In the genomic region with DNA sequence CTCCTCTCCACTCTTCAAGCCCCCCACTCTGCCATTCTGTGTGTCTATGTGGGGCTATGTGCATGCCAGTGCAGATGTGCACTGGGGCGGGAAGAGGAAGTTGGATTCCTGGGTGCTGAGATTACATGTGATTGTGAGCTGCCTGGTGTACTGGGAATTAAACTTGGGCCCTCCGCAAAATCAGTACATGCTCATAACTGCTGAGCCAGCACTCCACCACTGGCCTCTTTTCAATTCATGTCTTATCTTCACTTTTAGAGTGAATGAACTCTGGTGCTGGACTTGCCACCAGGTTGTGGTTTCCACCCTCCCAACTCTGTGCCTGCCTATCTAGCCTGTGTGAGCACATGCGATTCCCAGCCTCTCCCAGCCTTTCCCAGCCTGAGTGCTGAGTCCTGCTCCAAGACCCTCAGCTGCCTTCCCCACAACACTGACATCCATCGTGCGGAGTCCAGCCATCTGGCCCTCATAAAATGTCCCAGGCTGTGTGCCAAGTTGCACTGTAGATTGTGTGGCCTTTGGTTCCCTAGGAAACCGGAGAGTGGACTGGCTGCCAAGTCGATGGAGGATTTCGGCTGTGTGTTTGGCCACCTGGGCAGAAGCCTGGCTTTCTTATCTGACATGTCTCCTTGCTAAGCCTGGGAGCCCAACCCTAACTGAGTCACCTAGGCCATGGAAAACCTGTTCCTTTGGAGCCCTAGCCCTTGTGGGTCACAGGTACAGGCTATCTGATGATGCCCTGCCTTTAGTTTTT, we compare ENCODE assay signal across 9 mouse cellular contexts. TPM values are rescaled to one million over a fixed set of nuclear protein-coding genes. Genes with fewer than 3 reads are reported as not detected.
DNase-seq lines count a peak whose midpoint lies in the region; ATAC-seq and TF ChIP-seq lines count a peak whose summit lies in the region.
"Had no signal": no experiment of that assay in that cellular context is flagged by ENCODE, and none has a peak within 500 bp of the region (broad histone marks: within the 10 kb centered on the region; RNA-seq: fewer than 3 reads in every experiment).

No protein-coding gene starts in this region.

- no peaks in the 10 kb centered on the region for H3K36me3 ChIP-seq in liver, adult 2 months (ENCODE audit: control insufficient read depth, insufficient read depth, low read length)
- H3K36me3 ChIP-seq in liver, embryonic 12.5 days: no peaks in the 10 kb centered on the region
- H3K36me3 ChIP-seq in forebrain, embryonic 12.5 days (replicated peaks): no peaks in the 10 kb centered on the region
- H3K36me3 ChIP-seq in heart, embryonic 16.5 days (ENCODE audit: control insufficient read depth, insufficient read depth): no peaks in the 10 kb centered on the region

- WGBS in liver, adult 2 months: 16% methylated on average over 8 of the region's 8 CpGs
- 63% methylated on average over 8 of the region's 8 CpGs for WGBS in liver, embryonic 12.5 days (ENCODE audit: insufficient replicate concordance)
- WGBS in forebrain, embryonic 12.5 days: 68% methylated on average over 8 of the region's 8 CpGs
- WGBS in heart, embryonic 16.5 days: 18% methylated on average over 8 of the region's 8 CpGs

- H3K4me1 ChIP-seq in liver, adult 2 months (ENCODE audit: control insufficient read depth, insufficient read depth, low read length): peaks cover 16% of the 10 kb centered on the region
- no peaks in the 10 kb centered on the region for H3K4me1 ChIP-seq in liver, embryonic 12.5 days
- H3K4me1 ChIP-seq in forebrain, embryonic 12.5 days: peaks cover 17% of the 10 kb centered on the region
- H3K4me1 ChIP-seq in heart, embryonic 16.5 days (ENCODE audit: control insufficient read depth, insufficient read depth, low read length): peaks cover 19% of the 10 kb centered on the region

- peak; percentile 78 for DNase-seq in liver, adult 2 months (ENCODE audit: extremely low read depth, low read depth, low spot score)
- peak; percentile 92 for DNase-seq in kidney, postnatal 10 days
- DNase-seq in lung, adult 18-20 months: peak; percentile 74 to 84
- peak; percentile 56 for DNase-seq in ovary, postnatal 10 days (ENCODE audit: low spot score)
- no peak for DNase-seq in thymus, postnatal 14 days

- no peaks in the 10 kb centered on the region for H3K9me3 ChIP-seq in liver, embryonic 12.5 days (replicated peaks)
- no peaks in the 10 kb centered on the region for H3K9me3 ChIP-seq in forebrain, embryonic 12.5 days
- no peaks in the 10 kb centered on the region for H3K9me3 ChIP-seq in heart, embryonic 16.5 days (replicated peaks; ENCODE audit: control insufficient read depth, low read length)

- no peak overlapping the region for H3K9ac ChIP-seq in liver, adult 2 months (ENCODE audit: low read depth, low read length)
- no peak overlapping the region for H3K9ac ChIP-seq in liver, embryonic 12.5 days
- H3K9ac ChIP-seq in forebrain, embryonic 12.5 days: no peak overlapping the region
- no peak overlapping the region for H3K9ac ChIP-seq in heart, embryonic 16.5 days (ENCODE audit: low read length)
- H3K9ac ChIP-seq: liver, embryonic 14.5 days had no signal

- H3K27ac ChIP-seq in liver, adult 2 months (replicated peaks; ENCODE audit: insufficient read depth, low read depth, low read length): no peak overlapping the region
- H3K27ac ChIP-seq in liver, embryonic 12.5 days: no peak overlapping the region
- H3K27ac ChIP-seq in forebrain, embryonic 12.5 days: peak overlapping the region; percentile 71
- H3K27ac ChIP-seq in heart, embryonic 16.5 days (ENCODE audit: low read length): peak overlapping the region; percentile 84
- H3K27ac ChIP-seq: liver, embryonic 14.5 days had no signal

- TF ChIP-seq CTCF in liver, adult 2 months (IDR thresholded peaks at IDR 0.05; ENCODE audit: low read depth, low read length): no peak

- TF ChIP-seq POLR2A in liver, adult 2 months (IDR thresholded peaks at IDR 0.05; ENCODE audit: extremely low read depth, insufficient read depth, low read length): no peak

- ATAC-seq in liver, embryonic 12.5 days: no peak
- ATAC-seq in forebrain, embryonic 12.5 days (ENCODE audit: low FRiP score): peak; percentile 88
- peak; percentile 92 for ATAC-seq in heart, embryonic 16.5 days (replicated peaks; ENCODE audit: extremely low read depth, insufficient read depth, low FRiP score)

- H3K4me3 ChIP-seq in liver, adult 2 months (ENCODE audit: insufficient read depth, low read depth, low read length): no peak overlapping the region
- H3K4me3 ChIP-seq in liver, embryonic 12.5 days: no peak overlapping the region
- H3K4me3 ChIP-seq in forebrain, embryonic 12.5 days (replicated peaks): no peak overlapping the region
- no peak overlapping the region for H3K4me3 ChIP-seq in heart, embryonic 16.5 days (ENCODE audit: low read length)

- no peaks in the 10 kb centered on the region for H3K27me3 ChIP-seq in liver, adult 2 months (ENCODE audit: control insufficient read depth, insufficient read depth, low read length)
- H3K27me3 ChIP-seq in liver, embryonic 12.5 days (replicated peaks): peaks cover 37% of the 10 kb centered on the region
- no peaks in the 10 kb centered on the region for H3K27me3 ChIP-seq in forebrain, embryonic 12.5 days
- no peaks in the 10 kb centered on the region for H3K27me3 ChIP-seq in heart, embryonic 16.5 days (ENCODE audit: control insufficient read depth, insufficient read depth, low read length)

- no peaks in the 10 kb centered on the region for H3K79me2 ChIP-seq in liver, adult 2 months (ENCODE audit: control insufficient read depth, insufficient read depth, low read length)

- no peak overlapping the region for H3K4me2 ChIP-seq in liver, embryonic 12.5 days
- H3K4me2 ChIP-seq in forebrain, embryonic 12.5 days: peak overlapping the region; percentile 10; the same call in 1 of the 2 replicates
- H3K4me2 ChIP-seq in heart, embryonic 16.5 days (ENCODE audit: low read depth, low read length): peak overlapping the region; percentile 33; the same call in 1 of the 2 replicates

RNA-seq across cellular contexts. Expression of a gene that starts 36.3 kb away (rescaled TPM):
- total RNA-seq in liver, adult 2 months (2014; rRNA removed): 9.1 and 9.5 TPM in 2 replicates
- 1.1 and 1.4 TPM in 2 replicates for polyA plus RNA-seq in liver, adult 2 months (2012; rRNA removed)
- polyA plus RNA-seq in liver, embryonic 12.5 days (2016; fragmentation: Nextera tagmentation; extraction: Ambion mirVana): 13.8 and 15.6 TPM in 2 replicates
- polyA plus RNA-seq in forebrain, embryonic 12.5 days (2016; fragmentation: Nextera tagmentation; extraction: Ambion mirVana): 16.8 and 18.1 TPM in 2 replicates
- polyA plus RNA-seq in heart, embryonic 16.5 days (2015; fragmentation: Nextera tagmentation; extraction: Ambion mirVana): 4.3 and 5.1 TPM in 2 replicates

Comparison
In these comparisons a context has a peak if more than half of its experiments do, and no peak if none do; other contexts are left out.
1. H3K27ac ChIP-seq: peak in forebrain, embryonic 12.5 days (single experiment) and heart, embryonic 16.5 days (single experiment); none in liver, adult 2 months (single experiment) and liver, embryonic 12.5 days (single experiment).